Mouse (Mus musculus) thymus, adult 2 months (tissue): ENCODE results near the gene Cmtm2b. TPM values are rescaled to one million over a fixed set of nuclear protein-coding genes. Genes with fewer than 3 reads are reported as not detected.

Experiments used
- DNase-seq: peaks from one replicate; pipeline ENCODE4 v3.0.0; 2021
- H3K27ac ChIP-seq: fragments of 200-500 bp; 2 replicates; pipeline ENCODE4 v1.5.1; 2012; ENCODE audit warnings: low read length, control low read depth; ENCODE audit not compliant: control insufficient read depth, insufficient read depth
- H3K27me3 ChIP-seq: fragments of 200-500 bp; 2 replicates; pipeline ENCODE4 v1.6.1; 2012; ENCODE audit warnings: mild to moderate bottlenecking, low read length, moderate library complexity, mixed read lengths; ENCODE audit not compliant: control insufficient read depth, insufficient read depth
- H3K36me3 ChIP-seq: fragments of 200-500 bp; 2 replicates; pipeline ENCODE4 v1.6.1; 2012; ENCODE audit warnings: mild to moderate bottlenecking, low read length, moderate library complexity; ENCODE audit not compliant: control insufficient read depth, insufficient read depth
- H3K4me1 ChIP-seq: fragments of 200-500 bp; replicated peaks from 2 replicates; pipeline ENCODE4 v1.6.1; 2012; ENCODE audit warnings: low read length; ENCODE audit not compliant: control insufficient read depth, insufficient read depth
- H3K4me3 ChIP-seq: fragments of 200-500 bp; 2 replicates; pipeline ENCODE4 v1.5.1; 2012; ENCODE audit warnings: mild to moderate bottlenecking, low read length, control low read depth, moderate library complexity; ENCODE audit not compliant: control insufficient read depth, insufficient read depth
- CTCF ChIP-seq: fragments of 200-500 bp; IDR thresholded peaks from 2 replicates; pipeline ENCODE4 v1.5.1; 2012; ENCODE audit warnings: mild to moderate bottlenecking, control low read depth, low read length, moderate library complexity, borderline replicate concordance; ENCODE audit not compliant: control insufficient read depth, poor library complexity, insufficient read depth; ENCODE audit errors: extremely low read depth
- POLR2A ChIP-seq: fragments of 200-500 bp; IDR thresholded peaks from 2 replicates; pipeline ENCODE4 v1.6.1; 2012; ENCODE audit warnings: mild to moderate bottlenecking, low read length, control low read depth, moderate library complexity; ENCODE audit not compliant: control insufficient read depth, poor library complexity, insufficient read depth; ENCODE audit errors: extremely low read depth
- WGBS: fragments of 180-500 bp; shearing (Covaris S2); methylation state at CpG from one replicate; pipeline ENCODE4 v1.1.7; 2018; 5-methylcytosine and 5-hydroxymethylcytosine counted together
- polyA plus RNA-seq: library from polyadenylated mRNA; depleted of rRNA; stranded (reverse); fragments of >200 nt; gene quantifications from 2 replicates; pipeline ENCODE4 v1.2.3, GENCODE M21; 2012

Cmtm2b gene
- polyA plus RNA-seq, 1 experiment: not detected

GRCm38 (mm10) chr8:104339229-104339982 lies 17.4 kb downstream of the Cmtm2b start, which contains the start of gene Cmtm3:
Cmtm3 (plus strand) TSS chr8:104339410.
- peaks cover 17% of the 10 kb centered on the region for H3K4me1 ChIP-seq
- WGBS: 40% methylated on average over 18 of the region's 18 CpGs
- H3K27me3 ChIP-seq: no peaks in the 10 kb centered on the region
- H3K36me3 ChIP-seq: no peaks in the 10 kb centered on the region
- no peak for DNase-seq
- TF ChIP-seq CTCF: no peak
- no peak for TF ChIP-seq POLR2A
- no peak within 1 kb of the TSS for H3K27ac ChIP-seq
- peak within 1 kb of the TSS; percentile 52 for H3K4me3 ChIP-seq

- TF ChIP-seq CTCF (no peak), POLR2A (no peak)
- DNase-seq: no peak
- peak overlapping the region; percentile 52 for H3K4me3 ChIP-seq
- H3K27ac ChIP-seq: no peak overlapping the region
- peaks cover 17% of the 10 kb centered on the region for H3K4me1 ChIP-seq
- no peaks in the 10 kb centered on the region for H3K36me3 ChIP-seq
- H3K27me3 ChIP-seq: no peaks in the 10 kb centered on the region
- 7% methylated on average over 6 of the region's 6 CpGs for WGBS
Measured at GRCm38 (mm10) chr8:104339983-104340232, 17.9 kb downstream of the Cmtm2b start.

DNA sequence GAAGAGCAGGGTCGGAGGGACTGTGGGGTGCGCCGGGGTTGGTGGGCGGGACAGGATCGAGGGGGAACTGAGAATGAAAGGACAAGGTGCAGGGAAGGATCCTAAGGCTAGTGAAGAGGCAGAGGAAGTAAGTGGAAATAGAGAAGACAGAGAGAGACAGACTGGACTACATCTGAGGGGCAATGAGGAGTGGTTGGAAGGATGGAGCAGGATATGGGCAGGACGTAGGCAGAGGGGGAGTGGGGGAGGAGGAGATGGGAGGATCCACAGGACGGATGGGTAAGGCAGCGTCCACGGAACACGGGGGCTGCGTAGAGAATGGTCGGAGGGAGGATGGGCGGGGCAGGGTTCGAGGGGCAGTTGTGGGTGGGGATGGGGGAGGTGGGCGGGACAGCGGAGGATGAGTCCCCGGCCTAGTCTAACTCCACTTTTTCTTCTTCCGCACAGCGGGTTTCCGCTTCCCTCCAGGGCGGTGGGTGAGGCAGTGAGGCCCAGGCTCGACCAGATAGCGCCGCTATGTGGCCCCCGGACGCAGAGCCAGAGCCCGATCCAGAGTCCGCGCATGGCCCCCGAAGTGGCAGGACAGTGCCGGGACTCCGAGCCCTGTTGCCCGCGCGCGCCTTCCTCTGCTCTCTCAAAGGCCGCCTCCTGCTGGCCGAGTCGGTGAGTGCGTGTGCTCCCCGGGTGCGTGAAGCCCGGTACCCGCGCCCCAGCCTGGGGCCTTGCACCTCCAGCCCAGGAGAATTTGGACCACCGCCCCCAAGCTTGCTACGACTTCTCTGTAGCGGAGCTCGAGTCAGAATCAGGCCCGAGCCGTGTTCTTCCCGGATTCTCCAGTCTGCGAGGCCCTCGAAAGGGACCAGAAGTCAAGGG lies 18.4 kb downstream of the Cmtm2b start:
- 1% methylated on average over 52 of the region's 54 CpGs for WGBS
- DNase-seq: peak; percentile 82
- peaks cover 17% of the 10 kb centered on the region for H3K4me1 ChIP-seq

GRCm38 (mm10) chr8:104341106-104341561 lies 19.1 kb downstream of the Cmtm2b start:
- Histone ChIP-seq H3K27me3 (no peaks in the 10 kb centered on the region), H3K36me3 (no peaks in the 10 kb centered on the region), H3K4me3 (peak overlapping the region; percentile 52), H3K4me1 (peaks cover 17% of the 10 kb centered on the region), H3K27ac (no peak overlapping the region)
- 5% methylated on average over 24 of the region's 24 CpGs for whole genome bisulfite sequencing
- no peak for DNase-seq
- TF ChIP-seq POLR2A (no peak), CTCF (no peak)

More for the DNA sequence above, 18.4 kb downstream of the Cmtm2b start:
- H3K27ac ChIP-seq: no peak overlapping the region
- H3K27me3 ChIP-seq: no peaks in the 10 kb centered on the region
- TF ChIP-seq CTCF: peak; percentile 85; the same call in 1 of the 2 replicates
- no peak for TF ChIP-seq POLR2A
- peak overlapping the region; percentile 52 for H3K4me3 ChIP-seq
- H3K36me3 ChIP-seq: no peaks in the 10 kb centered on the region

- Histone ChIP-seq H3K4me1 (peaks cover 17% of the 10 kb centered on the region), H3K4me3 (no peak overlapping the region), H3K27me3 (no peaks in the 10 kb centered on the region), H3K36me3 (no peaks in the 10 kb centered on the region), H3K27ac (no peak overlapping the region)
- WGBS: 87% methylated on average over 6 of the region's 6 CpGs
- DNase-seq: no peak
- TF ChIP-seq POLR2A (no peak), CTCF (no peak)
Measured at GRCm38 (mm10) chr8:104341678-104342077, 19.6 kb downstream of the Cmtm2b start.

- 80% methylated on average over 5 of the region's 5 CpGs for WGBS
- DNase-seq: no peak
- H3K4me1 ChIP-seq: peaks cover 17% of the 10 kb centered on the region
- TF ChIP-seq CTCF (no peak), POLR2A (no peak)
- H3K27me3 ChIP-seq: no peaks in the 10 kb centered on the region
- no peaks in the 10 kb centered on the region for H3K36me3 ChIP-seq
- H3K27ac ChIP-seq: no peak overlapping the region
- H3K4me3 ChIP-seq: no peak overlapping the region
Measured at GRCm38 (mm10) chr8:104342426-104342825, 20.4 kb downstream of the Cmtm2b start.
